Mouse (Mus musculus): ENCODE data around the gene Kif6.

- TF ChIP-seq CTCF (conservative IDR thresholded peaks at IDR 0.05; ENCODE audit: insufficient read depth, insufficient read length, low read depth, low read length) (no peak), POLR2A (IDR thresholded peaks at IDR 0.05; ENCODE audit: low read depth, low read length) (no peak)
Observed at GRCm38 (mm10) chr17:49808712-49809343, 193.9 kb downstream of the Kif6 start.
